Mouse (Mus musculus) liver, embryonic 14.5 days (tissue): ENCODE data around the gene March6.

Source experiments
- CTCF ChIP-seq: IDR thresholded peaks from 2 replicates; pipeline ENCODE4 v1.5.1; 2016; ENCODE audit warnings: antibody characterized with exemption, low read depth, control low read depth
- EP300 ChIP-seq: IDR thresholded peaks from 2 replicates; pipeline ENCODE4 v1.6.1; 2016; ENCODE audit warnings: antibody characterized with exemption, low read depth

GRCm38 (mm10) chr15:31535259-31535855 is 4.5 kb upstream of the March6 start:
- TF ChIP-seq CTCF (no peak), EP300 (no peak)
